ENCODE assay signal across 8 mouse cellular contexts in the genomic region with DNA sequence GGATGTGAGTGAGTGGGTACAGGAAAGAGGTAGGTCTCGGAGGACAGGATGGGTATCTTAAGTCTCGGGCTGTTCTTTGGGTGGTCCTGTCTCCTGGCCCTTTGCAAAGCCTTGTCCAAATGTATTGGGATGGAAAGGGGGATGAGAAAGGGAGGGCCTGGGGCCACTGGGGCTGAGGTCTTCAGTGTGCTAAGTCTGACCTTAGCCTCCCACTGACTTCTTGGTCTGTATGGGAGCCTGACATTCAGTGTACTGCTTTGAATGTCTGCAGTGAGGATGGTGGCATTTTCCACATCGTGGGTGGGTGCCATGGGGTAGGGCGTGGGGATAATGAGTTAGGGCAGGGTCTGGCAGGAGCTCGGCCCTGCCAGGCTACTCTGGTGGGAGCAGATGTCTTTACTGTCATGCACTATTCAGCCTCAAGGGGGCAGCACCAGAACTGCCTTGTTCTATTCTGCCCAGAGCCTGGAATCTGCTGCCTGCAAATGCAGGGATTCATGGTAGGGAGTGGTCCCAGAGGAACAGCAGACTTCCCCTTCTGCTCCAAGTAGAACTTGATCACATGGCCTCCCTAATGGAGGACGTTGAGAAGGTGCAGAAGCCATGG. TPM values are rescaled to one million over a fixed set of nuclear protein-coding genes. Genes with fewer than 3 reads are reported as not detected.
A peak's percentile ranks its signal among the peaks of the same experiment; 100 is the strongest.
DNase-seq lines count a peak whose midpoint lies in the region; ATAC-seq and TF ChIP-seq lines count a peak whose summit lies in the region.

No protein-coding gene starts in this region.

- no peak for TF ChIP-seq EP300 in MEL (IDR thresholded peaks at IDR 0.05; ENCODE audit: low read depth in 1 of 2, low read length in 2 of 2)

- no peak overlapping the region for H3K9ac ChIP-seq in MEL (ENCODE audit: control insufficient read depth, low read depth, low read length, poor library complexity, severe bottlenecking)
- no peak overlapping the region for H3K9ac ChIP-seq in forebrain, embryonic 11.5 days (ENCODE audit: low read length)
- H3K9ac ChIP-seq in hindbrain, postnatal 0 days (replicated peaks; ENCODE audit: low read length), result no peak overlapping the region

- peak; percentile 85 to 88 (median 87) for TF ChIP-seq CTCF in MEL (IDR thresholded peaks at IDR 0.05 in 2 of 3, conservative IDR thresholded peaks at IDR 0.05 in 1 of 3; ENCODE audit: control insufficient read depth in 1 of 3, insufficient read depth in 1 of 3, low read depth in 2 of 3, low read length in 3 of 3, poor library complexity in 1 of 3, severe bottlenecking in 1 of 3)
- TF ChIP-seq CTCF in brain, embryonic 14.5 days (IDR thresholded peaks at IDR 0.05; ENCODE audit: borderline replicate concordance, extremely low read depth, insufficient read depth, insufficient read length), result peak; percentile 81
- peak; percentile 84 for TF ChIP-seq CTCF in hindbrain, postnatal 0 days (IDR thresholded peaks at IDR 0.05; ENCODE audit: low read depth)

- DNase-seq in MEL (ENCODE audit: low read depth, low spot score), result peak; percentile 72
- DNase-seq in brain, embryonic 14.5 days (ENCODE audit: low read depth), result peak; percentile 75
- DNase-seq in forebrain, embryonic 11.5 days (ENCODE audit: low spot score), result peak; percentile 87
- DNase-seq in hindbrain, postnatal 0 days (ENCODE audit: low spot score), result peak; percentile 78
- DNase-seq in left cerebral cortex, adult 11 months (ENCODE audit: low spot score), result peak; percentile 51
- DNase-seq in right cerebral cortex, postnatal 36 days (ENCODE audit: low spot score in 2 of 2), result peak; percentile 58 to 66

- WGBS in forebrain, embryonic 11.5 days, result 36% methylated on average over 6 of the region's 6 CpGs
- 41% methylated on average over 6 of the region's 6 CpGs for WGBS in hindbrain, postnatal 0 days

- H3K36me3 ChIP-seq in MEL (ENCODE audit: control insufficient read depth in 1 of 2, insufficient read depth in 2 of 2, low read length in 2 of 2), result no peaks in the 10 kb centered on the region; a peak in 1 of 4 replicates
- H3K36me3 ChIP-seq in forebrain, embryonic 11.5 days (ENCODE audit: control insufficient read depth, insufficient read depth, low read length), result no peaks in the 10 kb centered on the region
- H3K36me3 ChIP-seq in hindbrain, postnatal 0 days (ENCODE audit: insufficient read depth, low read length), result no peaks in the 10 kb centered on the region

- TF ChIP-seq POLR2A in MEL (IDR thresholded peaks at IDR 0.05; ENCODE audit: control insufficient read depth in 1 of 2, insufficient read depth in 1 of 2, low read depth in 1 of 2, low read length in 2 of 2, poor library complexity in 1 of 2), result no peak
- TF ChIP-seq POLR2A in brain, embryonic 14.5 days (IDR thresholded peaks at IDR 0.05; ENCODE audit: borderline replicate concordance, extremely low read depth, insufficient read depth, insufficient read length, poor library complexity, severe bottlenecking), result no peak

- H3K9me3 ChIP-seq in MEL (replicated peaks; ENCODE audit: insufficient read depth, low read length), result no peaks in the 10 kb centered on the region
- H3K9me3 ChIP-seq in forebrain, embryonic 11.5 days (ENCODE audit: control insufficient read depth, low read length), result no peaks in the 10 kb centered on the region
- no peaks in the 10 kb centered on the region for H3K9me3 ChIP-seq in hindbrain, postnatal 0 days (ENCODE audit: low read length)

- H3K27ac ChIP-seq in MEL (ENCODE audit: control insufficient read depth, low read depth, low read length), result no peak overlapping the region
- H3K27ac ChIP-seq in forebrain, embryonic 11.5 days (ENCODE audit: low read depth, low read length), result no peak overlapping the region
- no peak overlapping the region for H3K27ac ChIP-seq in hindbrain, postnatal 0 days

- H3K4me3 ChIP-seq in MEL (ENCODE audit: control insufficient read depth in 1 of 2, insufficient read depth in 1 of 2, low read depth in 2 of 2, low read length in 2 of 2), result no peak overlapping the region
- no peak overlapping the region for H3K4me3 ChIP-seq in forebrain, embryonic 11.5 days (ENCODE audit: low read depth, low read length)
- no peak overlapping the region for H3K4me3 ChIP-seq in hindbrain, postnatal 0 days (ENCODE audit: low read length)

- H3K27me3 ChIP-seq in MEL (ENCODE audit: control insufficient read depth in 1 of 2, insufficient read depth in 2 of 2, low read length in 2 of 2), result no peaks in the 10 kb centered on the region
- no peaks in the 10 kb centered on the region for H3K27me3 ChIP-seq in forebrain, embryonic 11.5 days (ENCODE audit: control insufficient read depth, insufficient read depth, low read length)
- no peaks in the 10 kb centered on the region for H3K27me3 ChIP-seq in hindbrain, postnatal 0 days (ENCODE audit: insufficient read depth, low read length)

- no peaks in the 10 kb centered on the region for H3K79me2 ChIP-seq in MEL (ENCODE audit: control insufficient read depth, insufficient read depth, low read length, poor library complexity)

- peak; percentile 66 for ATAC-seq in forebrain, embryonic 11.5 days (replicated peaks; ENCODE audit: low FRiP score)
- peak; percentile 85 for ATAC-seq in hindbrain, postnatal 0 days
- peak; percentile 82 for ATAC-seq in megakaryocyte progenitor cell, adult 5-6 weeks (replicated peaks; ENCODE audit: poor library complexity)
- no peak for ATAC-seq in inflammation-experienced regulatory T-cells, adult 6 months

- TF ChIP-seq RAD21 in MEL (IDR thresholded peaks at IDR 0.05; ENCODE audit: low read depth, low read length), result peak; percentile 71

- no peak overlapping the region for H3K4me2 ChIP-seq in forebrain, embryonic 11.5 days (ENCODE audit: low read depth, low read length, severe bottlenecking)
- H3K4me2 ChIP-seq in hindbrain, postnatal 0 days (ENCODE audit: low read depth, low read length), result no peak overlapping the region

- H3K4me1 ChIP-seq in MEL (ENCODE audit: control insufficient read depth in 1 of 2, insufficient read depth in 2 of 2, low read length in 2 of 2), result no peaks in the 10 kb centered on the region
- no peaks in the 10 kb centered on the region for H3K4me1 ChIP-seq in forebrain, embryonic 11.5 days (replicated peaks; ENCODE audit: control insufficient read depth, insufficient read depth, low read length)
- no peaks in the 10 kb centered on the region for H3K4me1 ChIP-seq in hindbrain, postnatal 0 days (ENCODE audit: insufficient read depth, low read length)

TF ChIP-seq in MEL, 35 proteins besides CTCF, POLR2A, EP300 and RAD21:
- TF ChIP-seq MAX (IDR thresholded peaks at IDR 0.05; ENCODE audit: low read length), result no peak
- no peak for TF ChIP-seq MAFK (IDR thresholded peaks at IDR 0.05; ENCODE audit: borderline replicate concordance, low read depth, low read length)
- TF ChIP-seq MEF2A (IDR thresholded peaks at IDR 0.05; ENCODE audit: extremely low read depth, insufficient replicate concordance, low read depth, low read length, poor library complexity, severe bottlenecking), result no peak
- peak; percentile 69 for TF ChIP-seq SMC3 (IDR thresholded peaks at IDR 0.05; ENCODE audit: low read depth, low read length)
- no peak for TF ChIP-seq GATA1 (IDR thresholded peaks at IDR 0.05; ENCODE audit: low read depth, low read length)
- TF ChIP-seq JUND (IDR thresholded peaks at IDR 0.05; ENCODE audit: low read depth, low read length), result no peak
- TF ChIP-seq MAZ (IDR thresholded peaks at IDR 0.05; ENCODE audit: low read depth, low read length), result no peak
- 0 out of 2 replicates have a peak, but pooled peaks have one; percentile 10 for TF ChIP-seq ZNF384 (IDR thresholded peaks at IDR 0.05; ENCODE audit: low read depth, low read length)
- TF ChIP-seq ZC3H11A (IDR thresholded peaks at IDR 0.05; ENCODE audit: low read depth, low read length), result peak; percentile 55
TF ChIP-seq in MEL: peak in this region for 3.

RNA-seq across cellular contexts. Expression of gene Foxi1, which starts 21.0 kb away (rescaled TPM):
- total RNA-seq in MEL (2012; rRNA removed), result not detected in 2 replicates
- polyA plus RNA-seq in MEL (2012; ENCODE audit: insufficient read depth in 1 of 2, insufficient read length in 2 of 2, low read depth in 1 of 2, low replicate concordance in 2 of 2, missing spikeins in 1 of 2), result not detected
- polyA plus RNA-seq in brain, embryonic 14.5 days (2012; rRNA removed), result not detected in 2 replicates
- polyA plus RNA-seq in forebrain, embryonic 11.5 days (2014; fragmentation: Nextera tagmentation; extraction: Ambion mirVana), result not detected in 2 replicates
- total RNA-seq in hindbrain, postnatal 0 days (2014; rRNA removed), result not detected in 2 replicates
- polyA plus RNA-seq in hindbrain, postnatal 0 days (2015; fragmentation: Nextera tagmentation; extraction: Ambion mirVana), result not detected in 2 replicates
- total RNA-seq in megakaryocyte progenitor cell, adult 5-6 weeks (2015), result not detected in 2 replicates
- not detected in 2 replicates for total RNA-seq in megakaryocyte progenitor cell, adult 5-6 weeks (2017)
- polyA plus RNA-seq in inflammation-experienced regulatory T-cells, adult 6 months (2017; shearing (Covaris generic)), result not detected
